Mouse (Mus musculus): ENCODE results near the gene Cmtr2.

GRCm38 (mm10) chr8:110270659-110271058, 55.2 kb downstream of the Cmtr2 start:
- TF ChIP-seq MAX (IDR thresholded peaks at IDR 0.05; ENCODE audit: low read depth) (no peak), POLR2A (IDR thresholded peaks at IDR 0.05; ENCODE audit: insufficient read length, low read depth) (no peak), MYOG (IDR thresholded peaks at IDR 0.05; ENCODE audit: control insufficient read depth in 1 of 3, insufficient read depth in 1 of 3, insufficient read length in 2 of 3, low read depth in 2 of 3) (no peak), USF1 (IDR thresholded peaks at IDR 0.05; ENCODE audit: low read depth) (no peak), E2F4 (IDR thresholded peaks at IDR 0.05; ENCODE audit: insufficient read depth) (no peak)
